Mouse (Mus musculus) lung, embryonic 16.5 days (tissue): ENCODE measurements at regions not wholly inside any gene's neighbourhood (a gene's known extent, or its start where the extent isn't known, plus 50 kb on each side); places are given as distances from the start of the nearest gene placed in this dataset.

ENCODE experiments used
- ATAC-seq: fragments of 200-750 bp; cut with Nextera tagmentation; 2 replicates; pipeline ENCODE4 v1.8.0; 2017; ENCODE audit warnings: low read depth, mild to moderate bottlenecking, moderate library complexity
- H3K27ac ChIP-seq: fragments of 300-500 bp; sonication (generic); 2 replicates; pipeline ENCODE4 v1.5.1; 2014; ENCODE audit warnings: mild to moderate bottlenecking, control low read depth, low read length
- H3K27me3 ChIP-seq: fragments of 300-500 bp; sonication (generic); 2 replicates; pipeline ENCODE4 v1.6.1; 2014; ENCODE audit warnings: low read depth, low read length, mixed read lengths; ENCODE audit not compliant: control insufficient read depth, insufficient read depth
- H3K36me3 ChIP-seq: fragments of 300-500 bp; sonication (generic); 2 replicates; pipeline ENCODE4 v1.6.1; 2014; ENCODE audit warnings: low read length; ENCODE audit not compliant: control insufficient read depth, insufficient read depth
- H3K4me1 ChIP-seq: fragments of 300-500 bp; sonication (generic); replicated peaks from 2 replicates; pipeline ENCODE4 v1.6.1; 2014; ENCODE audit warnings: low read length, mixed read lengths; ENCODE audit not compliant: control insufficient read depth, insufficient read depth
- H3K4me2 ChIP-seq: fragments of 300-500 bp; sonication (generic); 2 replicates; pipeline ENCODE4 v1.6.1; 2014; ENCODE audit warnings: low read depth, low read length, control low read depth
- H3K4me3 ChIP-seq: fragments of 300-500 bp; sonication (generic); 2 replicates; pipeline ENCODE4 v1.5.1; 2014; ENCODE audit warnings: mild to moderate bottlenecking, low read length, control low read depth
- H3K9ac ChIP-seq: fragments of 300-500 bp; sonication (generic); 2 replicates; pipeline ENCODE4 v1.6.1; 2014; ENCODE audit warnings: low read length, control low read depth
- H3K9me3 ChIP-seq: fragments of 300-500 bp; sonication (generic); 2 replicates; pipeline ENCODE4 v1.6.1; 2016; ENCODE audit warnings: low read length; ENCODE audit not compliant: control insufficient read depth
- WGBS: fragments of 180-500 bp; shearing (Covaris S2); extraction: QIAGEN DNeasy Blood & Tissue Kit; methylation state at CpG from one replicate; pipeline ENCODE4 v1.1.7; 2014; 5-methylcytosine and 5-hydroxymethylcytosine counted together

DNA sequence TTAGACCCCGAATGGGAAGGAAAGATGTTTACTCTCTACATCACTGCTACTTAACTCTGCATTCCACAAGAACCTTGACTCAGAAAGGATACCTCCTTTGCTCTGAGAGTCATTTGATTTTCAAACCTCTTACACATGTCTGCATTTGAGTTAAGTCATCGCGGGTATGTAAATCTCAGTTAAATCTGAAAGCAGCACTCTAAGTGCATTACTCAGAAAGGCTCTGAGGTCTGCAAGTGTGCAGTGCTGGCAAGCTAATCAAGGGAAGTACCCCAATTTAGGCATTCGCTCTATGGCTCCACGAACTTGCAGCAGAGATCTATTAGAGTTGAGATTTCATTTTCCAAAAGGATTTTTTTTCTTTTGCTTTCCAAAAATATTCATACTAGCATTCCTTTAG lies 538.2 kb downstream of the Nfib start:
- no peak for ATAC-seq
- peaks cover 16% of the 10 kb centered on the region for H3K4me1 ChIP-seq
- no peaks in the 10 kb centered on the region for H3K36me3 ChIP-seq
- no peaks in the 10 kb centered on the region for H3K9me3 ChIP-seq
- H3K27me3 ChIP-seq: no peaks in the 10 kb centered on the region
- 47% methylated on average over 5 of the region's 5 CpGs for WGBS
- H3K9ac ChIP-seq: no peak overlapping the region
- no peak overlapping the region for H3K4me3 ChIP-seq
- H3K4me2 ChIP-seq: no peak overlapping the region
- H3K27ac ChIP-seq: no peak overlapping the region

DNA sequence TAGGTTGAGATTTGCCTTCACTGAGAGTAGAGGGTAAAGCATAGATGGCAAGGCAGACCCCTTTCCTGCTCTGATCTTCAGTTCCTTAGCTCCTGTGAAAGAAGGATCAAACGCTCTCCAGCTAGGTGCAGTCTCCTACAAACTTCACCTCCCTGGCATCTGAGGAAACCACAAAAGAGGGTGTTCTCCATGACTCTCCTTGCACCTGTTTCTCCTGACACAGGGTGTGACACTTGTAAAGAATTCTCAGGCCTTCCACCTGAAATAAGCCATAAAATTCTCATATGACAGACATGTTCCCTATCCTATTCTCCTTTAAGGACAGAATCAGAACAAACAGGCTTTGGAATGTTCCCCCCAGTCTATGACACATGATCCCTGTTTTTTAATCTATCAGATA lies 538.7 kb downstream of the Nfib start:
- H3K4me2 ChIP-seq: no peak overlapping the region
- no peak overlapping the region for H3K4me3 ChIP-seq
- H3K27ac ChIP-seq: 0 out of 2 replicates have a peak overlapping the region, but pooled peaks have one; percentile 6
- no peaks in the 10 kb centered on the region for H3K9me3 ChIP-seq
- 71% methylated on average over 1 of the region's 1 CpGs for WGBS
- H3K4me1 ChIP-seq: peaks cover 16% of the 10 kb centered on the region
- no peak overlapping the region for H3K9ac ChIP-seq
- no peaks in the 10 kb centered on the region for H3K27me3 ChIP-seq
- H3K36me3 ChIP-seq: no peaks in the 10 kb centered on the region
- no peak for ATAC-seq

DNA sequence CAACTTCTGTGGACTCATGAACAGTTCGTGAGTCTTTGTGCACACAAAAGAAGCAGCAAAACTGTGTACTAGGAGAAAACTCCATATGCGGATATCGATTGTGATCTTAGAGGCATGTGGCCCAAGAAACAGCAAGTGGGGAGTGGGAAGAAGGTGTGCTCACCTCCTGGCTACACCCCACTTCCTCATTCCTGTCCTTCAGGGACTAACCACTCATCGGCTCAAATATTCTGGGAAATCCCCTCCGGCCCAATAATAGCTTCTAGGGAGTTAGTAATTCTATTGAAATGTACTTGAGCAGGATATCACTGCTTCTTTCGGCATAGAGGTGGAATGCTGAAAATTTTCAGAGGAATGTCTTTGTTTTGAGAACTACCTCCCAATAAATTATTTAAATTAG lies 539.5 kb downstream of the Nfib start:
- H3K9me3 ChIP-seq: no peaks in the 10 kb centered on the region
- H3K4me1 ChIP-seq: peaks cover 16% of the 10 kb centered on the region
- H3K27me3 ChIP-seq: no peaks in the 10 kb centered on the region
- peak; percentile 49; the same call in 1 of the 2 replicates for ATAC-seq
- H3K4me3 ChIP-seq: no peak overlapping the region
- 0 out of 2 replicates have a peak overlapping the region, but pooled peaks have one; percentile 6 for H3K27ac ChIP-seq
- no peak overlapping the region for H3K4me2 ChIP-seq
- H3K36me3 ChIP-seq: no peaks in the 10 kb centered on the region
- 55% methylated on average over 6 of the region's 6 CpGs for WGBS
- no peak overlapping the region for H3K9ac ChIP-seq

DNA sequence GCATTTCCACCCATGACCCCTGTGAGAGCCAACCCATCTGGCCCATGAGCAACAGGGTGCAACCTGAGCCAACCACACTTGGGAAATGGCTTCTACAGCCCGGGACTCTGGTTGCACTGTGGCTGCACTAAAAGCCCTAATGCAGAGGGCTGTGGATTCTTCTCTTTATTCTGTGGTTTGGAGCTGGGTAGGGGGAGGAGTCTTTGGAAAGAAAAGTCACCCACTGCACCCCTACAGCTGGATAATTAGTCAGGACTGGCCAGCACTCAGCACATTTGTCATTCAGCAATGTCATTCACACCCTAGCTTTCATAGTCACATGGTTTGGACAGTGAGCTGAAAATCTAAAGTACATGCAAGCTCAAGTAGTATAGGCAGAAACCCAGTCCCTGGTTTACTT lies 541.5 kb downstream of the Nfib start:
- Histone ChIP-seq H3K4me2 (no peak overlapping the region), H3K27me3 (no peaks in the 10 kb centered on the region), H3K4me1 (peaks cover 12% of the 10 kb centered on the region), H3K36me3 (no peaks in the 10 kb centered on the region), H3K27ac (no peak overlapping the region), H3K4me3 (no peak overlapping the region), H3K9me3 (no peaks in the 10 kb centered on the region), H3K9ac (no peak overlapping the region)
- peak; percentile 68; the same call in 1 of the 2 replicates for ATAC-seq
- WGBS: 31% methylated on average over 1 of the region's 1 CpGs

DNA sequence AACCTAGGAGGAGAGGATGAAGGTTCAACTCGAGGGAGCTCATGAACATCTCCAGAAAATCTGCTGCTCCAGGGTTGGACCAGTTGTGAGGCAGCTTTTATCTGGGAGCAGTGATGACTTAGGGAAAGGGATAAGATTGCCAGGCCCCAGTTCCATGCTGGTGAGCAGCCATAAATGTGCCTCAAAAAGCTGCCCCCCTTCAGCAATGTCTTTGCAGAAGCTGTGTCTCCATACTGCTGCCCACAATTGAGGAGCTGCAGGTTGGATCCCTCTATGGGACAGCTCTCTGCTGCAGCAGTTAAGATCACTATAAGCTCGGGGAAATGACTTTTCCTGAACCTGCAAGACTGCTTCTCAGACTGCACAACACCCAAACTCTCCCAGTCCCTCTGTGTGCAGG lies 543.7 kb downstream of the Nfib start:
- no peak overlapping the region for H3K27ac ChIP-seq
- H3K27me3 ChIP-seq: no peaks in the 10 kb centered on the region
- 58% methylated on average over 2 of the region's 2 CpGs for WGBS
- peaks cover 10% of the 10 kb centered on the region for H3K4me1 ChIP-seq
- no peaks in the 10 kb centered on the region for H3K9me3 ChIP-seq
- H3K9ac ChIP-seq: no peak overlapping the region
- H3K4me3 ChIP-seq: no peak overlapping the region
- no peaks in the 10 kb centered on the region for H3K36me3 ChIP-seq
- no peak overlapping the region for H3K4me2 ChIP-seq
- ATAC-seq: no peak

DNA sequence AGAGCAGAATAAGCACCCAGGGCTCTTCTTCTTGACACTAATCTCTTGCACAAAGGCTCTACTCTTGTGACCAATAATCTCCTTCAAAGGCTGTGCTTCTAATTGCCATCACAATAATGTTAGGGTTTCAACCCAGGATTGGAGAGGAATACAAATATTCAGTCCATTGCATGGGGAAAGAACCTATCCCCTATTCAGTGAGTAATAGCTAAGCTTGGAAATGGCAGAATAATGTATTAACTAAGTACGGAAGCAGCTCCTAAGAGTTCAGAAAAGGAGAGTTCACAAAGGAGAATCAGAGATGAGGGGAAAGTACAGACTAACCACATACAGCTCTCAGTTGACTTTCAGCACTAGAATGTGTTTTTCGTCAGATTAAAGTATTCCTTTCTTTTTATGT lies 544.3 kb downstream of the Nfib start:
- H3K27ac ChIP-seq: no peak overlapping the region
- WGBS: 97% methylated on average over 2 of the region's 2 CpGs
- H3K4me2 ChIP-seq: no peak overlapping the region
- no peak overlapping the region for H3K9ac ChIP-seq
- H3K27me3 ChIP-seq: no peaks in the 10 kb centered on the region
- ATAC-seq: no peak
- no peak overlapping the region for H3K4me3 ChIP-seq
- H3K9me3 ChIP-seq: no peaks in the 10 kb centered on the region
- H3K36me3 ChIP-seq: no peaks in the 10 kb centered on the region
- H3K4me1 ChIP-seq: peaks cover 6% of the 10 kb centered on the region

DNA sequence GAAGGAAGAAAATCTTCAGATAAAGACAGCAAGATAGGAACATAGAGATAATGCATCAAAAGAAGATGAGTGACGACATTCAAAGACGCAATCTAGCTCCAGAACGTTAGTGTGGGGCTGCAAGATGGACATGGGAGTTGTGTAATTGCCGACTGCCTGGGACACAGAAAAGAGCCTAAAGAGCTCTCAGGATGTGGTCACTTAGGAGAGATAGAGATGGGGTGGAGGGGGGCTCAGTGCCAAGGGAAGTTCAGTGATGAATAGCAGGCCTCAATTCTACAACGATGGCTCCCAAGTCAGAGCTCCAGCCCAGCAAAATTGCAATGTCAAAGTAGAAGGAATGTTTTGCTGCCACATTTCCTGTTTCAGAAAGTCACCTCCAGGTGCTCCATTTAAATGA lies 545.3 kb downstream of the Nfib start:
- Histone ChIP-seq H3K9ac (no peak overlapping the region), H3K36me3 (no peaks in the 10 kb centered on the region), H3K4me3 (no peak overlapping the region), H3K27me3 (no peaks in the 10 kb centered on the region), H3K4me2 (no peak overlapping the region), H3K27ac (no peak overlapping the region), H3K9me3 (no peaks in the 10 kb centered on the region), H3K4me1 (peaks cover 3% of the 10 kb centered on the region; the same call in 1 of the 2 replicates)
- no peak for ATAC-seq
- 64% methylated on average over 5 of the region's 5 CpGs for WGBS

DNA sequence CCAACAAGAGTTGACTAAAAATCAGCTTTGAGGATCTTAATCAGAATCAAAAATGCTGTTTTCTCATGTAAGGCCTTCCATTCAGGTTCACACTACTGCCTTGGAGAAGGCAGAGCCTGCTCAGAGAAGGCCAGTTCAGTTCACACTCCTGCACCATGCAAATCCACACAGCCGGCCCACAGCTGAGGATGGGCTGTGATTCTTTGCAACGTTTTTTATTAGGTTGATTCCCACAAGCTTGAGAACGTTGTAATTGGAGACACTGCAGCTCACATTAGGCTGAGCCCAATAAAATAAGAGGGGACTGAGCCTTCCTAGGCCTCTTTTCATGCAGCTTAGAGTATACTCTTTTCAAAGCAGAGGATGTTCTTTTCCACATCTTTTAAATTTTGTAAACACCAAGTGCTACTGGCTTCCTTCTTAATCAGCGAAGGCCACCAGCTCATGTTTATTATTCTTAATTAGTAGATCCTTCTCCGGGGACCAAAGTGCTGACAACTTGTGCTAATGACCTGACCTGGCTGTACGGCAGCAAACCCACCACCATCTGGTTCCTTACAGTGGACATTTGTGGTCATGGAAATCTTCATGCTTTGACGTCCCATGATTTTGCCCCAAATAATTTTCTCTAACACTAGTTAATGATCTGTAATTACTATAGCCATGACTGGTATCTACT lies 549.8 kb downstream of the Nfib start:
- Histone ChIP-seq H3K9me3 (no peaks in the 10 kb centered on the region), H3K4me2 (no peak overlapping the region), H3K4me1 (no peaks in the 10 kb centered on the region), H3K27ac (no peak overlapping the region), H3K4me3 (no peak overlapping the region), H3K9ac (no peak overlapping the region), H3K27me3 (no peaks in the 10 kb centered on the region), H3K36me3 (no peaks in the 10 kb centered on the region)
- ATAC-seq: no peak
- WGBS: 34% methylated on average over 7 of the region's 7 CpGs

DNA sequence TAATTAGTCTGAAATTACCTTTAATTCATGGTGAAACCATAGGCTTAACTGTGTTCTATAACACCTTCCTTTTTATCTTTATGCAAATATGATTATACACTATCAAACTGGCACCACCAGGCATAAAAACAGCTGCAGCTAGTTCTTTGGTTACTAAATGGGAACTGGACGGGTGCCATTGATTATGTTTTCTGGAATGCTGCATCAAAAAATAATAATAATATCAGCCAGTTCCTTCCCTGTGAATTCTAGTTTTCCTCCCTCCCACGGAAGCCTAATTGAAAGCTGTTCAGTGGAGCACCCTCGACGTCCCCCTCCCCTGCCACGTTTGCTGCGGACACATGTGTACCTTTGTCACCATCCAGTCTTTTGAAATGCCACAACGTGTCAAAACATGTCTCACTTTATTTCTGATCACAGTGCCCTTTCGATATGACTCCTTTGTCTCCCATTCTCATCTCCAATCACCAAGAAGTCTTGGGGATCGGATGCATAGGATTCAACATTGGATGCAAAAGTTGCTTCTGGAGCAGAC lies 551.5 kb downstream of the Nfib start:
- Histone ChIP-seq H3K27ac (no peak overlapping the region), H3K36me3 (no peaks in the 10 kb centered on the region), H3K9ac (no peak overlapping the region), H3K4me3 (no peak overlapping the region), H3K4me1 (no peaks in the 10 kb centered on the region), H3K4me2 (no peak overlapping the region), H3K27me3 (no peaks in the 10 kb centered on the region), H3K9me3 (no peaks in the 10 kb centered on the region)
- no peak for ATAC-seq
- WGBS: 81% methylated on average over 9 of the region's 9 CpGs
